Mouse (Mus musculus) ES-E14 (cell line): ENCODE data around the gene Il22ra1. TPM values are rescaled to one million over a fixed set of nuclear protein-coding genes. Genes with fewer than 3 reads are reported as not detected.

ENCODE experiments used
- DNase-seq: peaks from one replicate; pipeline ENCODE4 v3.0.0-alpha.2; 2013; ENCODE audit warnings: low read depth, low spot score
- H3K27ac ChIP-seq: 2 replicates; pipeline ENCODE4 v1.5.1; 2012; ENCODE audit warnings: low read depth, mild to moderate bottlenecking, low read length, moderate library complexity, mixed read lengths; ENCODE audit not compliant: poor library complexity, insufficient read depth, severe bottlenecking
- H3K36me3 ChIP-seq: 2 replicates; pipeline ENCODE4 v1.6.1; 2012; ENCODE audit warnings: mild to moderate bottlenecking, low read length, moderate library complexity, mixed read lengths; ENCODE audit not compliant: control insufficient read depth, poor library complexity, insufficient read depth, severe bottlenecking
- H3K4me1 ChIP-seq, 2 experiments: fragments of 150-350 bp in 1 of 2; sonication (generic) in 1 of 2; 2 replicates each; pipeline ENCODE4 v1.6.1; 2012; ENCODE audit warnings: low read length in 2 of 2, mild to moderate bottlenecking in 1 of 2, mixed read lengths in 1 of 2; ENCODE audit not compliant: control insufficient read depth in 2 of 2, insufficient read depth in 2 of 2, poor library complexity in 1 of 2
- H3K4me3 ChIP-seq, 2 experiments: fragments of 150-350 bp in 1 of 2; sonication (generic) in 1 of 2; 2 replicates each; pipeline ENCODE4 v1.5.1; 2012; ENCODE audit warnings: low read length in 2 of 2, low read depth in 1 of 2, mild to moderate bottlenecking in 1 of 2, mixed read lengths in 1 of 2; ENCODE audit not compliant: insufficient read depth in 1 of 2, poor library complexity in 1 of 2, severe bottlenecking in 1 of 2
- H3K9ac ChIP-seq: 2 replicates; pipeline ENCODE4 v1.6.1; 2012; ENCODE audit warnings: low read depth, mild to moderate bottlenecking, low read length, mixed read lengths; ENCODE audit not compliant: poor library complexity, insufficient read depth, severe bottlenecking
- H3K9me3 ChIP-seq: fragments of 150-350 bp; sonication (generic); 2 replicates; pipeline ENCODE4 v1.6.1; 2012; ENCODE audit warnings: low read depth, mild to moderate bottlenecking, low read length; ENCODE audit not compliant: control insufficient read depth, insufficient read depth
- CHD2 ChIP-seq: IDR thresholded peaks from 2 replicates; pipeline ENCODE4 v1.6.1; 2014; ENCODE audit warnings: mild to moderate bottlenecking, low read depth, low read length, inconsistent platforms
- HCFC1 ChIP-seq: IDR thresholded peaks from 2 replicates; pipeline ENCODE4 v1.6.1; 2012; ENCODE audit warnings: low read length, inconsistent platforms, borderline replicate concordance; ENCODE audit not compliant: insufficient read depth
- MAFK ChIP-seq: IDR thresholded peaks from 2 replicates; pipeline ENCODE4 v1.6.1; 2014; ENCODE audit warnings: mild to moderate bottlenecking, low read depth, low read length, inconsistent platforms; ENCODE audit not compliant: insufficient read depth
- ZC3H11A ChIP-seq: IDR thresholded peaks from 2 replicates; pipeline ENCODE4 v1.6.1; 2012; ENCODE audit warnings: low read depth, mild to moderate bottlenecking, inconsistent platforms, low read length, borderline replicate concordance
- ZNF384 ChIP-seq: IDR thresholded peaks from 2 replicates; pipeline ENCODE4 v1.6.1; 2012; ENCODE audit warnings: low read depth, low read length, inconsistent platforms
- in situ Hi-C, 2 experiments: fragments of 600-800 bp; cut with MboI; formaldehyde crosslinking; loops; one replicate each; pipeline ENCODE4 v1.15.1; 2025; ENCODE audit warnings: low sequenced_read_pairs in 2 of 2, inconsistent platforms in 1 of 2; ENCODE audit not compliant: unreplicated experiment in 2 of 2
- total RNA-seq: library from RNA; depleted of rRNA; stranded (reverse); fragments of 300-350 nt; gene quantifications from 2 replicates; pipeline ENCODE4 v1.2.3, GENCODE M21; 2012

The Il22ra1 gene
- total RNA-seq, 1 experiment: 0.36 TPM

DNA sequence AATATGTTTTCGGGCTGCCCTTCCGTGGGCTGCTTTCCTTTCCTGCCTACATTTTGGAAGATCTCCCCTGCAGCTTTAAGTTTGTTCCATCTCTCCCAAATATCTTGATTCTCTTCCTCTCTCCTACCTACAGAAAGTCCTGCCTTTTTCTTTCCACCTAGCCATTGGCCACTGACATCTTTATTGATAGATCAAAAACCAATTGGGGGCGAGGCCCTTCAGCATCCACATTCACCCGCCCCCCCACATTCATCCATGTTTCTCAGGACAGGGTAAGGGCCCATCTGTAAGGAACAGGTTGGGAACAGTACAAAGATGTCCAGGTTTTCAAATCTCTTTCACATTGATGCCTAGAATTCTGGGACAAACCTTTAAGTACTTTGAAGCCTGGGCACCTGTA is 48.9 kb downstream of the Il22ra1 start:
- TF ChIP-seq ZNF384 (no peak), MAFK (no peak), HCFC1 (no peak), ZC3H11A (no peak), CHD2 (no peak)
- Histone ChIP-seq H3K36me3 (no peaks in the 10 kb centered on the region), H3K27ac (no peak overlapping the region), H3K9me3 (no peaks in the 10 kb centered on the region), H3K9ac (peak overlapping the region; percentile 31; the same call in 1 of the 2 replicates), H3K4me3 (peak overlapping the region; percentile 38; a peak in 3 of 4 replicates), H3K4me1 (peaks cover 0 to 8% of the 10 kb centered on the region in 2 experiments; a peak in 2 of 4 replicates)
- peak; percentile 52 for DNase-seq
- in situ Hi-C loops: no loop called here

DNA sequence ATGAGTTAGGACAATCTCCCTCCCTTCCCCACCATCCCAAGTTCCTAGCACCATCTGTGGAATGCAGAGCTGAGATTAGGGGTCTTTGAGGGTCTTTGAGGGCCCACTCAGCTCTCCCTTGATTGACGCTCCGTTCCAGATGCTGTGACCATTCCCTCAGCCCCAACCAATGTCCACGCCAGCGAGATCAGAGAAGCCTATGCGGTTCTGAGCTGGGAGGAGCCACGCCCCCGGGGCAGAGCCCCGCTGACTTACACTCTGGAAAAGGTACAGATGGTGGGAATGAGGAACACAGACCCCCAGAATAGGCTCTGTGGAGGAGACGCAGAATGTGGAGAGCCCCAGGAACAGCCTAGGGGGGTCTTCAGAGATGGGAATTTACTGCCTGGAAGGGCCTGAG is 51.7 kb downstream of the Il22ra1 start:
- Histone ChIP-seq H3K9ac (no peak overlapping the region), H3K9me3 (no peaks in the 10 kb centered on the region), H3K4me1 (peaks cover 0 to 5% of the 10 kb centered on the region in 2 experiments; a peak in 2 of 4 replicates), H3K4me3 (no peak overlapping the region), H3K36me3 (no peaks in the 10 kb centered on the region), H3K27ac (no peak overlapping the region)
- DNase-seq: no peak
- in situ Hi-C loops: no loop called here
- no peak for TF ChIP-seq HCFC1
- no peak for TF ChIP-seq CHD2
- no peak for TF ChIP-seq ZNF384
- TF ChIP-seq ZC3H11A: no peak
- TF ChIP-seq MAFK: no peak

DNA sequence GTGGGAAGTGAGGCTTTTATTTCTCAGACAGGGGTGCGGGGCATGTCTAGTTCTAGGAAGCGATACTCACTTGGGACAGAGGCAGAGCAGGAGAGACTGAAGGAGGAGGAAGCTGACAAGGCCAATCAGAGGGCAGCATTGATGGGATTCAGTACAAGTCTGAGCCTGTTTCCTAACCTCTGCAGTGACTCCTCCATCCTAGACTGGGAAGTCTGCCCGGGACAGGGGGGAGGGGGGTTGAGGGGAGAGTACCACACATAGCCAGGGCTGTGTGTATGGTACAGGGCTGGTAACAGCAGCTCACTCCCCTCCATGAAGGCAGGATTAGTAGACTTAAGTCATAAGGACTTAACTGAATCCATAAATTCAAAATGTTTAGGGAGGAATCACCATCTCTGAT is 52.3 kb downstream of the Il22ra1 start:
- no peaks in the 10 kb centered on the region for H3K9me3 ChIP-seq
- TF ChIP-seq MAFK (no peak), ZNF384 (no peak), ZC3H11A (no peak), CHD2 (no peak), HCFC1 (no peak)
- DNase-seq: no peak

DNA sequence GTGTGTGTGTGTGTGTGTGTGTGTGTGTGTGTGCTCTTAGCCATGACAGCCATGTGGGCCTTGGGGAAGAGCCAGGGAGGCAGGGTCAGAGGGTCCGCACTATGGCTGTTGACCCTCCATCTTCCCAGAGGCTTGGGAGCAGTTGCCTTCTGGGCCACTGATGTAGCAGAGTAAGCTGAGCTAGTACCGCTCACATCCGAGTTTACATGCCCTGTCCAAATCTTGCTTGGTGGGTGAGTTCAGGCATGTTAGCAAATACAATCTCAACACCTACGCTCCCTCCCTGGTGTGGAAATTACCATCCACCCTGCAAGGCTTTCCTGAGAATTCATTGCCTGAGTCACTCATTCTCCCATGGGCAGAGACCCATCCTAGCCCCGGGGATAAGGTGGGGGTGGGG is 53.3 kb downstream of the Il22ra1 start:
- in situ Hi-C loops: no loop called here

More for the DNA sequence above, 52.3 kb downstream of the Il22ra1 start:
- Histone ChIP-seq H3K9ac (no peak overlapping the region), H3K36me3 (no peaks in the 10 kb centered on the region), H3K27ac (no peak overlapping the region), H3K4me1 (peaks cover 0 to 5% of the 10 kb centered on the region in 2 experiments; a peak in 2 of 4 replicates), H3K4me3 (no peak overlapping the region)
- in situ Hi-C loops: no loop called here

DNA sequence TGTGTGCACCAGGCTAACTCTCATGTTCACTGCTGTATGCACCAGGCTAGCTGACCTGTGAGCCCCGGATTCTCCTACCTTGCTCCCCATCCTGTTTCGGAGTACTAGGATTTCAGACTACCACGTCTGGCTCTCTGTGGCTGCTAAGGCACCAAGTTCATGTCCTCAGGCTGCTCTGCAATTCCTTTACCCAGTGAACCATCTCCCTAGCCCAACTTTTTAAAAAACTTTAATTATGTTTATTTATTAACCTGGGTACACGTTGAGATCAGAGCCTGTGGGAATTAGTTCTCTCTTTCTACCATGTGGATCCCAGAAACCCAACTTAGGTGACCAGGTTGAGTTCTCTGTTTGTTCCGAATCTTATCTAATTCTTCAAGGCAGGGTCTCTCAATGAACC is 58.6 kb downstream of the Il22ra1 start:
- Histone ChIP-seq H3K9me3 (no peaks in the 10 kb centered on the region), H3K9ac (no peak overlapping the region), H3K36me3 (no peaks in the 10 kb centered on the region), H3K27ac (no peak overlapping the region), H3K4me3 (no peak overlapping the region), H3K4me1 (peaks cover 3 to 4% of the 10 kb centered on the region in 2 experiments; a peak in 2 of 4 replicates)
- in situ Hi-C loops: no loop called here
- no peak for DNase-seq
- TF ChIP-seq ZC3H11A (no peak), CHD2 (no peak), ZNF384 (no peak), HCFC1 (no peak), MAFK (no peak)

More for the DNA sequence above, 53.3 kb downstream of the Il22ra1 start:
- H3K9me3 ChIP-seq: no peaks in the 10 kb centered on the region
- DNase-seq: no peak
- no peak overlapping the region for H3K27ac ChIP-seq
- peaks cover 0 to 4% of the 10 kb centered on the region in 2 experiments; a peak in 2 of 4 replicates for H3K4me1 ChIP-seq
- H3K9ac ChIP-seq: no peak overlapping the region
- no peak for TF ChIP-seq CHD2
- H3K36me3 ChIP-seq: no peaks in the 10 kb centered on the region
- no peak overlapping the region for H3K4me3 ChIP-seq
